Mouse (Mus musculus) lung, postnatal 0 days (tissue): ENCODE data around the gene Plekha5.

Source experiments
- CTCF ChIP-seq: IDR thresholded peaks from 2 replicates; pipeline ENCODE4 v1.5.1; 2016; ENCODE audit warnings: antibody characterized with exemption, mild to moderate bottlenecking
- EP300 ChIP-seq: IDR thresholded peaks from 2 replicates; pipeline ENCODE4 v1.6.1; 2016; ENCODE audit warnings: antibody characterized with exemption, mild to moderate bottlenecking, control low read depth

GRCm38 (mm10) chr6:140396687-140397086 is 27.2 kb upstream of the Plekha5 start:
- no peak for TF ChIP-seq EP300
- no peak for TF ChIP-seq CTCF
